Mouse (Mus musculus) hindbrain, embryonic 16.5 days (tissue): ENCODE measurements around the gene Mcrs1. TPM values are rescaled to one million over a fixed set of nuclear protein-coding genes. Genes with fewer than 3 reads are reported as not detected.
"Not testable (repeated sequence)": the region's sequence is repeated elsewhere in the genome, so short reads cannot be mapped to it uniquely, and the experiment has no call there.

Experiments used
- ATAC-seq: fragments of 200-750 bp; cut with Nextera tagmentation; 2 replicates; pipeline ENCODE4 v1.8.0; 2017; ENCODE audit warnings: moderate TSS enrichment, moderate library complexity
- H3K27ac ChIP-seq: fragments of 300-500 bp; sonication (generic); 2 replicates; pipeline ENCODE4 v1.5.1; 2014; ENCODE audit warnings: low read depth, mild to moderate bottlenecking, control low read depth, low read length, moderate library complexity
- H3K27me3 ChIP-seq: fragments of 300-500 bp; sonication (generic); replicated peaks from 2 replicates; pipeline ENCODE4 v1.6.1; 2014; ENCODE audit warnings: low read length; ENCODE audit not compliant: control insufficient read depth, insufficient read depth
- H3K36me3 ChIP-seq: fragments of 300-500 bp; sonication (generic); 2 replicates; pipeline ENCODE4 v1.6.1; 2014; ENCODE audit warnings: mild to moderate bottlenecking, low read length, moderate library complexity, mixed read lengths; ENCODE audit not compliant: control insufficient read depth, insufficient read depth
- H3K4me1 ChIP-seq: fragments of 300-500 bp; sonication (generic); 2 replicates; pipeline ENCODE4 v1.6.1; 2014; ENCODE audit warnings: low read depth, low read length; ENCODE audit not compliant: control insufficient read depth, insufficient read depth
- H3K4me2 ChIP-seq: fragments of 300-500 bp; sonication (generic); 2 replicates; pipeline ENCODE4 v1.6.1; 2014; ENCODE audit warnings: mild to moderate bottlenecking, low read length, control low read depth, moderate library complexity
- H3K4me3 ChIP-seq: fragments of 300-500 bp; sonication (generic); 2 replicates; pipeline ENCODE4 v1.5.1; 2014; ENCODE audit warnings: mild to moderate bottlenecking, low read length, control low read depth, moderate library complexity
- H3K9ac ChIP-seq: fragments of 300-500 bp; sonication (generic); 2 replicates; pipeline ENCODE4 v1.6.1; 2014; ENCODE audit warnings: low read depth, mild to moderate bottlenecking, control low read depth, low read length, moderate library complexity
- H3K9me3 ChIP-seq: fragments of 300-500 bp; sonication (generic); 2 replicates; pipeline ENCODE4 v1.6.1; 2014; ENCODE audit warnings: mild to moderate bottlenecking, low read length, moderate library complexity; ENCODE audit not compliant: control insufficient read depth
- WGBS: fragments of 180-500 bp; shearing (Covaris S2); extraction: QIAGEN DNeasy Blood & Tissue Kit; methylation state at CpG from one replicate; pipeline ENCODE4 v1.1.7; 2014; 5-methylcytosine and 5-hydroxymethylcytosine counted together
- polyA plus RNA-seq: library from polyadenylated mRNA; unstranded; fragments of >200 nt; fragmentation: Nextera tagmentation; extraction: Ambion mirVana; gene quantifications from 2 replicates; pipeline ENCODE4 v1.2.1, GENCODE M21; 2015

The Mcrs1 gene
- polyA plus RNA-seq, 1 experiment from 2014 or later: 204 TPM

DNA sequence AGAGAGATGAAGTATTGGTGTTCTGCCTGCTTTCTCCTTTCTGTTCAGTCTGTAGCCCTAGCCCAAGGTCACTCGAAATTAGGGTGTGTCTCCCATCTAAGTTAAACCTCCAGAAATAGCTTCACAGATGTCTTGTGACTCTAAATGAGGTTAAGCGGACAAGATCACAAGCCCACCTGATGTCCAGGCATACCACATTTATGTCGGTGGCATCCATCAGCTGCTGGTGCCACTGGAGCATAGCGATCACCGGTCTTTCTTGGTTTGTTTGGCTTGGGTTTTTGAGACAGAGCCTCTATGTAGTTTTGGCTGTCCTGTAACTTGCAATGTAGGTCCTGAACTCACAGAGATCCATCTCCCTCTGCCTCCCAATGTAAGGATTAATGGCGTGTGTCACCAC is 2.0 kb upstream of the Mcrs1 start:
- no peaks in the 10 kb centered on the region for H3K27me3 ChIP-seq
- H3K27ac ChIP-seq: no peak overlapping the region
- H3K9me3 ChIP-seq: no peaks in the 10 kb centered on the region
- H3K4me2 ChIP-seq: no peak overlapping the region
- H3K4me1 ChIP-seq: peaks cover 7% of the 10 kb centered on the region
- no peaks in the 10 kb centered on the region for H3K36me3 ChIP-seq
- no peak overlapping the region for H3K9ac ChIP-seq
- ATAC-seq: no peak
- no peak overlapping the region for H3K4me3 ChIP-seq
- WGBS: 94% methylated on average over 6 of the region's 6 CpGs

DNA sequence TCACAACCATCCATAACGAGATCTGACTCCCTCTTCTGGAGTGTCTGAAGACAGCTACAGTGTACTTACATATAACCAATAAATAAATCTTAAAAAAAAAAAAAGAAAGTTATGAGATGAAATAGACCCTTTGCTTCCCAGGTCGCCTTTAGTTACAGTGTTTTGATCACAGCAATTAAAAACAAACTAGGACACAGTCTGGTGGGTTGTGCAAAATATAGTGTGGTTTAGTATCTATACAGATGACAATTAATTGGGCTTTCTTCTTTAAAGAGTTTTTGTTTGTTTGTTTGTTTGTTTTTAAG is 1.4 kb upstream of the Mcrs1 start:
- not testable (repeated sequence) for H3K4me3 ChIP-seq, H3K9ac ChIP-seq, H3K36me3 ChIP-seq, H3K4me1 ChIP-seq, H3K9me3 ChIP-seq, H3K27me3 ChIP-seq, ATAC-seq
- 48% methylated on average over 2 of the region's 2 CpGs for WGBS
- Histone ChIP-seq H3K27ac (peak overlapping the region; percentile 98; the same call in 1 of the 2 replicates), H3K4me2 (peak overlapping the region; percentile 73; the same call in 1 of the 2 replicates)

DNA sequence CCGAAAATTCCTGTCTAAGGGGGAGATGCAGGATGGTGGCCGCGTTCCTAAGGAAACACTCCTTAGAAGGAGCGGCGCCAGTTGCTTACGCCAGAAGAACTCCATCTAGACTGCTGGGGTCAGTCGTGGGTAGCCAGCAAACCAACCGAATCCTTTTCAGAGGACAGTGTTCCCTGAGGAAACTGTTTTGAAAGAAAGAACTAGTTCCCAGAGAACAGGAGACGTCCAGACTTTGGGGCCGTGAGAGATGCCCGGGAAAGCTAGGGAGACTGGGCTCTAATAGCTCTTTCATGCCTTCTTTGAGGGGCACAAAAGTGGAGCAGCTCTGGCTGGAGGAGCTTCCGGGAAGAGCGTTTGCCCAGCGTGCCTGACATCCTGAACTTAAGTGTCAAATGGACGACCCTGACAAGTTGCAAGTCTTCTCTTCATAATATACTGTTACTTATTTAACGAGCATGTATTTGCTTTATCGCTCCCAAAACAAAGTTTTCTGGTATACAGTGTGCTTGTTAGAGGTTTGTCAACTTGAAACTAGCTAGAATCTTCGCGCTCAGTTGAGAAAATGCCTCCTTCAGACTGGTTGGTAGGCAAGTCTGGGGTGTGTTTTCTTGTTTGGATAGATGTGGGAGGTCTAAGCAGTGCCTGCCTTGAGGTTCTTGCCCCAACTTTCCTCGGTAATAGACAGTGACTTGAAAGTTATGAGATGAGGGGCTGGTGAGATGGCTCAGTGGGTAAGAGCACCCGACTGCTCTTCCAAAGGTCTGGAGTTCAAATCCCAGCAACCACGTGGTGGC is 817 bp upstream of the Mcrs1 start:
- Histone ChIP-seq H3K36me3 (peaks cover 7% of the 10 kb centered on the region), H3K4me2 (peak overlapping the region; percentile 73), H3K9me3 (no peaks in the 10 kb centered on the region), H3K4me1 (peaks cover 7% of the 10 kb centered on the region), H3K27me3 (no peaks in the 10 kb centered on the region), H3K9ac (peak overlapping the region; percentile 81), H3K4me3 (peak overlapping the region; percentile 72), H3K27ac (peak overlapping the region; percentile 98)
- WGBS: 5% methylated on average over 22 of the region's 22 CpGs
- peak; percentile 66 for ATAC-seq

DNA sequence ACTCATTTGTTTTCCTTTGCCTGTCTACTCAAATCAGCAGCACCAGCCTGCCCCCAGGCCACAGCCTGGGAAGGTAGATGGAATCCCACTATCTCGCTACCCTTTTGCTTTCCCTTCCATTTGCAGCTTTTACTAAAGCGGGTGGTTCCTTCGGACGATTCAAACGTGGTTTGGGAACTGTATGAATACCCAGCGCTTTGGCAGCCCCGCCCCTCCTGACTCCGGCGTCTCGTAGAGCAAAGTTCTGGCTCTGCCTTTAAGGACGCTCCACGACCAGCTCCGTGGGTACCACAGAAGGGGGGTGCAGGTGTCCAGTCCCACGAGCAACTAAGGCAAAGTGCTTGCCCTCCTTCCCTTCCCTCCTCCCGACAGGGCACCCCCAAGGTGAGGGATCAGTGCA is 650 bp downstream of the Mcrs1 start:
- Histone ChIP-seq H3K27ac (peak overlapping the region; percentile 48; the same call in 1 of the 2 replicates), H3K36me3 (peaks cover 15% of the 10 kb centered on the region), H3K4me2 (peak overlapping the region; percentile 73), H3K9ac (peak overlapping the region; percentile 63), H3K4me3 (peak overlapping the region; percentile 72)
- not testable (repeated sequence) for H3K27me3 ChIP-seq, H3K9me3 ChIP-seq, ATAC-seq, H3K4me1 ChIP-seq
- under 1% methylated on average over 14 of the region's 15 CpGs for WGBS

DNA sequence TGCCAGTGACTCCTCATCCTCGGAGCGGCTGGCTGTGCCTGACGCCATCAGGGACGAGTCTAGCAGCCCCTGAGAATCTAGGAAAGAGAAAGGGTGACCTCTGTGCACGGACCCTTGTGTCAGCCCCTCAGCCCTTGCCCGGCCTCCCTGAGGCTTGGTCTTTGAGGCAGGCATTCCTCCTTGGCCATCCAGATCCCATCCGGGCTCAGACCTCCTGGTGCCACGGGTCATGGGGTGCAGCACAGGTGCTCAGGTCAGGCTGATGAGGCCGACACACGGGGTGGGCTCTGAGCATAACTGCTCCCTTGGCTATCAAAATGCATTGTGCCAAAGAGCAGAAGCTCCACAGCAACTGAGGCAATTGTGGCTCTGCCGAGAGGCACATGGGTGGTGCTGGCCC is 1.8 kb downstream of the Mcrs1 start:
- peaks cover 16% of the 10 kb centered on the region for H3K36me3 ChIP-seq
- no peak overlapping the region for H3K4me3 ChIP-seq
- no peak for ATAC-seq
- no peaks in the 10 kb centered on the region for H3K9me3 ChIP-seq
- H3K27me3 ChIP-seq: no peaks in the 10 kb centered on the region
- H3K9ac ChIP-seq: no peak overlapping the region; the same call in 1 of the 2 replicates
- WGBS: 88% methylated on average over 10 of the region's 11 CpGs
- no peak overlapping the region for H3K27ac ChIP-seq
- H3K4me2 ChIP-seq: no peak overlapping the region
- H3K4me1 ChIP-seq: peaks cover 7% of the 10 kb centered on the region

DNA sequence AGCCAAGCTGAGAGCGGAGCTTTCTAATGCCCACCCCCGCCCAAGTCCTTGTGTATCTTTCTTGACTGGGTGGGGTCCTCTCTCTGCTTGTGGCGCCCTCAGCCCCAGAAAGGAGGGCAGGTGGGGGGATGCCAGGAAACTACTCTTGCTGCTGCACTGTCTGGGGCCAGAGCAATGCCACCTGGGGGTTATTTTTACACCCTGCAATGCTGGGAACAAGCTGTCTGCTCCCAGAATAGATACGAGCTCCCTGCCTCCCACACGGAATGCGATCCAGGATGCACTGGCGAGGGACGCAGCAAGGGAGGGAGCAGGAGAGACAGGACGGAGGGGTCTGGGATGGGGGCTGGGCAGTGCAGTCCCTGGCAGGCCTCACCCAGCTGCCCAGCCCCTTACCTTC is 2.8 kb downstream of the Mcrs1 start:
- no peak for ATAC-seq
- H3K27me3 ChIP-seq: no peaks in the 10 kb centered on the region
- whole genome bisulfite sequencing: 86% methylated on average over 9 of the region's 9 CpGs
- no peak overlapping the region for H3K4me3 ChIP-seq
- peaks cover 7% of the 10 kb centered on the region for H3K4me1 ChIP-seq
- H3K27ac ChIP-seq: no peak overlapping the region
- no peak overlapping the region for H3K4me2 ChIP-seq
- peaks cover 20% of the 10 kb centered on the region for H3K36me3 ChIP-seq
- no peaks in the 10 kb centered on the region for H3K9me3 ChIP-seq
- no peak overlapping the region for H3K9ac ChIP-seq

DNA sequence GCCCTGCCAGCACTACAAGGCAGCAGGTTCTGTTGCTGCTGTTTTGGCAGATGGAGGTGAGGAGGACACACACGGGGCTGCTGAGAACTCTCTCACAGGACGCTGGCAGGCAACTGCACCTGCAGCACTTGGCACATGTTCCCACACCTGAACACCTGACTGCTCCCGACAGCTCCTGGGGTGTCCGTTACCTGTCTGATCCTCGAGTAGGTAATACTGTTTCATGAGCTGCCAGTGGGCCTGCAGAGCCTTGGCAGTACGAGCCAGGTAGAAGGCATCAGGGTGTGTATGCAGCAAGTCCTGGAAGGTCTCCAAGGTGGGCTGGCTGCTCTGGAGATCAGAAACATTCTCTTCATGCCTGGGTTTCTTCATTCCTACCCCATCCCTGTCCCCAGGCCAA is 5.0 kb downstream of the Mcrs1 start:
- not testable (repeated sequence) for H3K4me2 ChIP-seq, H3K27me3 ChIP-seq, H3K4me3 ChIP-seq, ATAC-seq, H3K9me3 ChIP-seq, H3K4me1 ChIP-seq, H3K9ac ChIP-seq, H3K27ac ChIP-seq
- WGBS: 86% methylated on average over 6 of the region's 6 CpGs
- H3K36me3 ChIP-seq: peaks cover 27% of the 10 kb centered on the region

DNA sequence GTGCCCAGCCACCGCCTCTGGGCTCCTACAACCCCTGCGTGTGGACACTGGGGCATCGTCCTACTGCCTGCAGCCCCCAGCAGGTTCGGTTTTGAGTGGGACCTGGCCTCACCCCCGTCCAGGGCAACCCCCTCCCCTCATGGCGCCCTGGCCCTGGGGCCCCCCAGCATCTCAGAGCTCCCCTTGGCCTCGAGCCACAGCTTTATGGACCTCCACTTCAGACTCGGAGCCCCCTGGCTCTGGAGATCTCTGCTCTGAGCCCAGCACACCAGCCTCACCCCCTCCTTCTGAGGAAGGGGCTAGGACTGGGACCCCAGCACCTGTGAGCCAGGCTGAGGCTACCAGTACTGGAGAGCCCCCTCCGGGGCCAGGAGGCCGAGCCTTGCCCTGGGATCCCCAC is 9.7 kb downstream of the Mcrs1 start:
- Histone ChIP-seq H3K27me3 (no peaks in the 10 kb centered on the region), H3K4me1 (no peaks in the 10 kb centered on the region), H3K36me3 (peaks cover 26% of the 10 kb centered on the region), H3K4me2 (no peak overlapping the region), H3K4me3 (no peak overlapping the region), H3K9me3 (no peaks in the 10 kb centered on the region), H3K27ac (no peak overlapping the region), H3K9ac (no peak overlapping the region)
- no peak for ATAC-seq
- WGBS: 92% methylated on average over 10 of the region's 10 CpGs

DNA sequence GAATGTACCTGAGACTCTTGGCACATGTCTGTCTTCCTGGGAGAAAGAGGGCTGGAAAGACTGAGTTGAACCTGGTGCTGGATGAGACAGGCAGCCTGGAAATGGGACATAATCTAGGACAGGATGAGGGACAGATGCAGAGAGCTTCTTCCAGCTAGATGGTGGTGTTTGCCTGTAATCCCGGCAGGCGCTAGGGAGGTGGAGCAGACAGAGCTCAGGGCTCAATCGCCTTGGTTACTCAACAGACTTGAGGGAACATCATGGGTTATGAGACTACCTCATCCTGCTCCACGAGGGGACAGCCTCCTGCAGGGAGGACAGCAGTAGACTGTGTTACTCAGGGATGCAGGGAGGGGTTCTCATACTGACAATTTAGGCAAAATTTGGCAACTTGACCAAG is 10.5 kb downstream of the Mcrs1 start:
- Histone ChIP-seq H3K4me3 (no peak overlapping the region), H3K9me3 (no peaks in the 10 kb centered on the region), H3K4me1 (no peaks in the 10 kb centered on the region), H3K4me2 (no peak overlapping the region), H3K27me3 (no peaks in the 10 kb centered on the region), H3K27ac (no peak overlapping the region), H3K9ac (no peak overlapping the region), H3K36me3 (peaks cover 21% of the 10 kb centered on the region)
- WGBS: 87% methylated on average over 4 of the region's 4 CpGs
- no peak for ATAC-seq
